Mouse (Mus musculus): Measurements from ENCODE around the gene Fam177a. TPM values are rescaled to one million over a fixed set of nuclear protein-coding genes. Genes with fewer than 3 reads are reported as not detected.
"Not testable (repeated sequence)": the region's sequence is repeated elsewhere in the genome, so short reads cannot be mapped to it uniquely, and the experiment has no call there.

Gene Fam177a
- 10 to 100 TPM; 11.9 to 13.4 TPM for total RNA-seq (2021)
- long read RNA-seq, experiment 1, transcript Fam177a-201 (5 exons, 3,922 nt) = major isoform, 15 of 22 reads
- long read RNA-seq, experiment 1, partial matches to known transcripts = 0 of 22 reads
- long read RNA-seq, experiment 1, other reads (novel, unspliced or antisense) = 7 of 22 reads
- long read RNA-seq, experiment 2, transcript Fam177a-201 (5 exons, 3,922 nt) = major isoform, 10 of 15 reads
- long read RNA-seq, experiment 2, partial matches to known transcripts = 0 of 15 reads
- long read RNA-seq, experiment 2, other reads (novel, unspliced or antisense) = 5 of 15 reads

- DNase-seq = not testable (repeated sequence)
Measured at GRCm38 (mm10) chr12:55124242-55124641, at the start of gene Fam177a. Gene Fam177a (plus strand): TSS chr12:55124469.

- DNase-seq = no peak
Measured at GRCm38 (mm10) chr12:55075296-55075695, 49.0 kb upstream of the Fam177a start.

- DNase-seq = not testable (repeated sequence)
Measured at GRCm38 (mm10) chr12:55078706-55079105, 45.6 kb upstream of the Fam177a start.

GRCm38 (mm10) chr12:55079726-55080600, 44.3 kb upstream of the Fam177a start, which contains the start of the genes 2700097O09Rik and Srp54a:
Gene 2700097O09Rik (minus strand): TSS chr12:55080110.
Gene Srp54a (plus strand): TSS chr12:55080262.
- DNase-seq = peak; percentile 96 to 97

- DNase-seq = not testable (repeated sequence)
Measured at GRCm38 (mm10) chr12:55080601-55080942, 43.7 kb upstream of the Fam177a start.

- not testable (repeated sequence) for DNase-seq
Measured at GRCm38 (mm10) chr12:55092127-55092526, 32.1 kb upstream of the Fam177a start.

DNA sequence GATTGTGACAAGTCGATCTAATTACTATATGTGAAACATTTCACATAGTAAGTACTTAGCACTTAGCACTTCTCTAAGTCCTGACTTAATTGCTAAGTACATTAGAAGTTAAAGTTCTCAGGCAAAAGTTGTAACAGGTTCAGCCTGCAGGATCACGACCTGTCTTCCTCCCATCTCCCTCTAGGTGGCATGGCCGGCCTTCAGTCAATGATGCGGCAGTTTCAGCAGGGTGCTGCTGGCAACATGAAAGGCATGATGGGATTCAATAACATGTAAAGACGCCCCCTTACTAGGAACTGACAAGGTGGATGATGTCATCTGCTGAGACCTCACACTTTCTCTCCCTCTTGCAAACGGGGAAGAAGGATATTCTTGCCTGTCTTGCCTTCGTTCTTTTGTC, 11.7 kb upstream of the Fam177a start:
- DNase-seq = not testable (repeated sequence)

DNA sequence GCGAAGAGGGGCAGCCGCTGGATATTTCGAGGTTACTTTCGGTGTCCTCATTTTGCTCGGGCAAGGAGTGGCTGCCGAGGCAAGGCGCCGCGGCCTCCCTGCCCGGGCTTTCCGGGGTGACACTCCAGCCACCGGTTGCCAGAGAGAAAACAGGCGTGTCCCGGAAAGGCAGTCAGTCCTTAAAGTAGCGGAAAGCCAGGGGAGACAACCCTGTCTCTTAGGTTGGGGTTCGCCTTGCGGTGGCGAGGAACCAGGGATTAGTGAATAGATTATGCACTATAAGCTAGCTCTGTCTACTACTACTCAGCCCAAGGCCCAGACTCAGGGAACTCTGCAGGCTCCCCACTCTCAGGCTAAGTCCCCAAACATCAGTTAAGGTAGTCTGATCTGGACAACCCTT, 462 bp downstream of the Fam177a start:
- DNase-seq = not testable (repeated sequence)

- DNase-seq = not testable (repeated sequence)
Measured at GRCm38 (mm10) chr12:55135540-55135939, 11.3 kb downstream of the Fam177a start.

GRCm38 (mm10) chr12:55137859-55138258, 13.6 kb downstream of the Fam177a start:
- DNase-seq = not testable (repeated sequence)

GRCm38 (mm10) chr12:55154559-55155448, 30.5 kb downstream of the Fam177a start, which contains the start of gene Srp54b:
Gene Srp54b (plus strand): TSS chr12:55155104.
- not testable (repeated sequence) for DNase-seq

DNA sequence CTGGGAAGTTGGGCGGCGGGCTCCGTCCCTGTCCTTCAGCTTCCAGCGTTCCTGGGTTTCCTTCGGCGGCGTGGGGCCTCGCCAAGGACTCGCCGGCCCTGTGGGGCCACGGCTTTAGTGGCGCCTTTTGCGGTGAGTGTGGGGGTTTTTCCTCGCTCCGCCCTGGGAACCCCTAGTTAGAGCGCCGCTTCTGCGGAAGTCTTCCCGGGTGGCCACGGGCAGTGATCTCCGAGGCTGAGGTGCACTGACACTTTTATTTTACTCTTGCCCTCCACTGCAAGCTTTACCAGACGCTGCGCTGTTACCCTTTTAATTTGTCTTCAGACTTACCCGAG, 31.1 kb downstream of the Fam177a start:
- peak in 1 of 2 experiments; percentile 10 for DNase-seq

DNA sequence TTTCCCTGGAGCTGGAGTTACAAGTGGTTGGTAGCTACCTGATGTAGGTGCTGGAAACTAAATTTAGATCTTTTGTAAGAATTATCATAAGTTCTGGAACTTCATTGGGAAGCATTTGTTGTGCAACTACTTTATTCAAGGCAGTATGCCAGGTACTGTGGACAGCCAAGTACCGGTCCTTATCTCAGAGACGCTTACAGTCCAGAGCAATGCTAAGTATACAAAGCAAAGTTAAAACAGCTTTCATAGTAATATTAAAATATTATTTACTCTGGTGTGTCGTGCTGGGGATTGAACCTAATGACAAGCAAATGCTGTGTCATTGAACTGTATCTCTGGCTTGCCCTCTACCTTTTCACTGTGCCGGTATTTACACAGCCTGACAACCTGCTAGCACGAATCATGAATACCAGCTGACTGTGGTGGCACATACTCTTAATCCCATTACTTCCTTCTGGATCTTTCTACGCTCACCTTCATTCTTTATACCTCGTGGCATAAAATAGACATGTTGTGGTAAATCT, 42.8 kb downstream of the Fam177a start:
- not testable (repeated sequence) for DNase-seq

- DNase-seq = not testable (repeated sequence)
Measured at GRCm38 (mm10) chr12:55187686-55188085, 63.4 kb downstream of the Fam177a start.

DNA sequence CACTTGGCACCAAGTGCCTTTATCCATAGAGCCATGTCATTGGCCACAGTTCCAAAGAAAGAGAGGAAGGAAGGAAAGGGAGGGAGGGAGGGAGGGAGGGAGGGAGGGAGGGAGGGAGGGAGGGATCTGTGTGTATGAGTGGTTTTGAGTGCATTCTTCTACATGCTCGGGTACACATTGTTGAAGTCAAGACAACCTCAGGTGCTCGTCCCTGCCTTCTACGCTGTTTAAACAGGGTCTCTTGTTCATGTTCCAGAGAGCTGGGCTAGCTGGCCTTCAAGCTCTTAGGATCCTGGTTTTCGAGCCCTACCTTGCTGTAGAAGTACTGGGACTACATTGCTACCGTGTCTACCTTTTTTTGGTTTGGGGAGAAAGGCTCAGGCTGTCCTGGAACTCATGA, 64.9 kb downstream of the Fam177a start:
- not testable (repeated sequence) for DNase-seq

Other genes with a start within 250 kb of the Fam177a start
- gene Gm20403, start 137.9 kb upstream of the Fam177a start, total RNA-seq (2021) = not detected
- gene Baz1a, start 110.1 kb upstream of the Fam177a start, total RNA-seq (2021) = 10 to 100 TPM in 1 of 2 experiments, 1 to 10 TPM in 1; 5.8 to 10.2 TPM
- gene 2700097O09Rik, start 44.4 kb upstream of the Fam177a start, total RNA-seq (2021) = 10 to 100 TPM in 1 of 2 experiments, 1 to 10 TPM in 1; 7.8 to 10.4 TPM
- 100 to 1,000 TPM in 1 of 2 experiments, 10 to 100 TPM in 1; 90.2 to 109 TPM for gene Srp54a, start 44.2 kb upstream of the Fam177a start, total RNA-seq (2021)
- gene Srp54b, start 30.6 kb downstream of the Fam177a start, total RNA-seq (2021) = 10 to 100 TPM; 37.7 to 43.7 TPM
- gene 1700047I17Rik2, start 75.1 kb downstream of the Fam177a start, total RNA-seq (2021) = under 1 TPM in 1 of 2 experiments, not detected in 1; 0.80 TPM
- gene Srp54c, start 105.7 kb downstream of the Fam177a start, total RNA-seq (2021) = 10 to 100 TPM; 27.7 to 29.8 TPM
- 10 to 100 TPM in 1 of 2 experiments, 1 to 10 TPM in 1; 9.6 to 10.7 TPM for gene 1110008L16Rik, start 175.1 kb downstream of the Fam177a start, total RNA-seq (2021)
- gene Ppp2r3c, start 178.5 kb downstream of the Fam177a start, total RNA-seq (2021) = 10 to 100 TPM in 1 of 2 experiments, 1 to 10 TPM in 1; 8.4 to 10.3 TPM

Measured in heart, adult 18-20 months (tissue).